Mouse (Mus musculus): ENCODE measurements around the gene Wdr48.

The Wdr48 gene

GRCm38 (mm10) chr9:119970221-119970620 is 75.5 kb downstream of the Wdr48 start:
- peak; percentile 88 for DNase-seq (ENCODE audit: low spot score)

- no peak for DNase-seq (ENCODE audit: low spot score)
These were observed 76.3 kb downstream of the Wdr48 start for GRCm38 (mm10) chr9:119970763-119971656.

- no peak for DNase-seq (ENCODE audit: low spot score)
These were observed 77.5 kb downstream of the Wdr48 start for GRCm38 (mm10) chr9:119972166-119972565.

- peak; percentile 45 for DNase-seq (ENCODE audit: low spot score)
These were observed 77.9 kb downstream of the Wdr48 start for GRCm38 (mm10) chr9:119972582-119972981.

- peak; percentile 40 for DNase-seq (ENCODE audit: low spot score)
These were observed 78.6 kb downstream of the Wdr48 start for GRCm38 (mm10) chr9:119973281-119973680.

- DNase-seq (ENCODE audit: low spot score) = peak; percentile 69
These were observed 79.3 kb downstream of the Wdr48 start for GRCm38 (mm10) chr9:119973869-119974520.

- peak; percentile 53 for DNase-seq (ENCODE audit: low spot score)
These were observed 79.9 kb downstream of the Wdr48 start for GRCm38 (mm10) chr9:119974609-119975008.

GRCm38 (mm10) chr9:119975286-119975685 is 80.6 kb downstream of the Wdr48 start:
- no peak for DNase-seq (ENCODE audit: low spot score)

All from testis, postnatal 10 days (tissue).